Mouse (Mus musculus): Measurements from ENCODE around the gene H2-T24.
"Not testable (repeated sequence)": the region's sequence is repeated elsewhere in the genome, so short reads cannot be mapped to it uniquely, and the experiment has no call there.

Gene H2-T24

DNA sequence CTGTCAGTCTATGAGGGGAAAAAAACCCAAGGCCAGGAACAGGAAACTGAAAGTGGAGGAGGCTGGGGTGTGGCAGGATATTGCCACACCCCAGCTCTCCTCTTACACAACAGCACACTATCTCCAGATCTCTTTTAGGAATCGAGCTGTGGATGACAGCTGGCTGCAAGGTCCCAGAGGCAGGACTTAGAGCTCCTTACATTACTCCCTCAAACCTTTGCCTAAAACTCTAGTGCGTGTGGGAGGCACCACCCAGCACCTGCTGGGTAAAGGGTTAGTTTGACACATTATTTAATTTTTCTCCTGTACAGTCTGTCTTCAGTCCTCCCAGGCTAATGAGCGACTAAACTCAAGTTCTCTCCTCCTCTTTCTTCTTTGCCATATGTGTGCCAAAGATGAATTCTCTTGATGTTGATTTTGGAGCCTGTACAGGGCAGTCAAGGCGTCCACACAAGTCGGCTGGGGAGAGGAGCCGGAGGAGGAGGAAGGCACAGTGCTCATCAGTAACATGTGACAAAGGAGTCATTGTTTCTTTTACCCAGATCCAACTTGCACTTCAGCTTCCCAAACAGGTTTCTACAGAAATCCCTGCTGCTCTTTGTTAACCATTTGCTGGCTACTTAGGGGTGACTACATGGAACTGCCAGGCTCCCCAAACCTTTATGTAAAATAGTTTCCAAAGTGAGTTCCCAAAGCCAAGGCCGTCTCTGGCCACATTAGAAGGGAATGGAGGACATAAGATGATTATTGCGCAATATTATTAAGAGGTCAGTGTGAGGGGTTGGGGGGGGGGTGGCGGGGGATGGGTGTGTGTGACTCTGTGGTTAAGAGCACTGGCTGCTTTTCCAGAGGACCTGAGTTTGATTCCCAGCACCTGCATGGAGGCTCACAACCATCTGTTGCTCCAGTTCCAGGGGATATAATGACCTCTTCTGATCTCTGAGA is 3.6 kb upstream of the H2-T24 start:
- in situ Hi-C loops (cut with MboI, MseI), result no loop called here

DNA sequence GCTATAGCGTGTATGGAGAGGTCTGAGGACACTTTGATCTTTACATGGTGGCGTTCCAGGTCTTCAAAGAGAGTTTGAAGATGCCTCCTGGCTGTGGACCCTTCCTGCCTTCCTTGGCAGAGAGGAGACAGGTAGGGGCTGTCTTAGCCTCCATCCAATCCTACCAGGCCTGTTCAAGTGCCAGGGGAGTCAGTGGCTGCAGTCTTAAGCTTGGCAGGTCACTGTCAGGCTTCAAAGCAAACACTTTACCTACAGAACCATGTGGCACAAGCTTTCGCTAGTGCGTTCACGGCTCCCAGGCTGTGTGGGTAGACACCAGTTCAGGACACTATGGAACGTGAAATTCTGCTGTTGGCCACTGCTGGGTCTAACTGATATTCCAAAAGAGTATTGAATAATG is 2.6 kb upstream of the H2-T24 start:
- in situ Hi-C loops (cut with MboI, MseI), result no loop called here

DNA sequence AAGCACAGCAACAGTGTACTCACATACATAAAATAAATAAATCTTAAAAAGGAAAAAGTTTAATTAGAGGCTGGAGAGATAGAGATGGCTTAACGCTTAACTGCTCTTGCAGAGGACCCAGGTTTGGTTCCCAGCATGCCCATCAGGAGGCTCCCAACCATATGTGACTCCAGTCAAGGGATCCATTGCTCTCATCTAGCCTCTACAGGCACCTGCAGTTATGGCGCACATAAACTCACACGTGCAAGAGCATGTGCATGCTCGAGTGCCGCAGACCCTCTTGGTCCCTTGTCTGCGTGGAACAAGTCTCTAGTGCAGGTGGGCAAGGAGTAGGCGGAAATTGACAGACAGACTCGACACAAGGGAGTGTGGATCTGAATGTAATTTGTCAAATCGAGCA is 1.7 kb upstream of the H2-T24 start:
- in situ Hi-C loops (cut with MboI, MseI), result no loop called here

DNA sequence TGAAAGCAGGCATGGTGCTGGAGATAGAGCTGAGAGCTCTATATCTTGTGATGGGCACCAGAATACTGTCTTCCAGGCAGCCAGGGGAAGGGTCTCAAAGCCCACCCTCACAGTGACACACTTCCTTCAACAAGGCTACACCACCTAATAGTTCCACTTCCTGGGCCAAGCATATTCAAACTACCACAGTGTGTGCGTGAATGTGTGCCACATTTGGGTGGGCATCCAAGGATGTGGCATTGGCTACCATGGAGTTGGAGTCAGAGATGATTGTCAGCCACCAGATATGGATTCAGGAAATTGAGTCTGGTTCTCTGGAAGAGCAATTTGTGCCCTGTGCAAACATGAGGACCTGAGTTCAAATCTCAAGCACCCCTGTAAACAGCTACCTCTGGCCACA is 949 bp upstream of the H2-T24 start:
- in situ Hi-C loops (cut with MboI, MseI), result no loop called here

DNA sequence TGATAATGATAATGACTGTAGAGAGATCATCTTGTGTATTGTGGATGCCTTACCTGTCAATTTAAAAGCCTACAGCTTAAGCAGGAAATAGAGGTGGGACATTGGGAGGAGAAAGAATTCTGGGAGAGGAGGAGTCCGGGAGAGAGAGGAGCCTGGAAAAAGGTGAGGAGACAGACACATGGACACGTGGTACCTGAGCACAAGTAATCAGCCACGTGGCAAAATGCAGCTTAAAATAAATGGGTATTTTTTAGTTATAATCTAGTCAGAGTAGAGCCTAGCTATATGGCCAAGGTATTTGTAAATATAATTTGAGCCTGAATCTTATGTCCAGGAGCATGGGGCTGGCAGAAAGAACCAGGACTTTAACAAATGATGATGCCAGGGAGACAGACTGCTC is 841 bp downstream of the H2-T24 start:
- in situ Hi-C loops (cut with MboI, MseI), result no loop called here

DNA sequence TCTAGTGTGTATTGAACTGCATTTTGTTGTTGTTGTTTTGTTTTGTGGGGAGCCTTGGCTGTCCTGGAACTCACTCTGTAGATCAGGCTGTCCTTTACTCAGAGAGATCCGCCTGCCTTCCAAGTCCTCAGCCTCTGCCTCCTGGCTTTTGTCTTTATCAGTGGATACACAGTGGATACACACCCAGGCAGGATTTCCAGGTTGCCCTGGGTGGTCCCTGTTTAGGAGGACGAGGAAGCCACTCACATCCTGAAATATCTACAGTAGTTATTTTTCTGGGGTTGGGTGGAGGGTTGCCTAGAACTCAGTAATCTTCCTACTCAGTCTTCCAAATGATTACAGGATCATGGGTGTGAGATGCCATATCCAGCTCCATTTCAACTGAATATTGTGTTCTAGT is 1.4 kb downstream of the H2-T24 start:
- in situ Hi-C loops (cut with MboI, MseI), result no loop called here

DNA sequence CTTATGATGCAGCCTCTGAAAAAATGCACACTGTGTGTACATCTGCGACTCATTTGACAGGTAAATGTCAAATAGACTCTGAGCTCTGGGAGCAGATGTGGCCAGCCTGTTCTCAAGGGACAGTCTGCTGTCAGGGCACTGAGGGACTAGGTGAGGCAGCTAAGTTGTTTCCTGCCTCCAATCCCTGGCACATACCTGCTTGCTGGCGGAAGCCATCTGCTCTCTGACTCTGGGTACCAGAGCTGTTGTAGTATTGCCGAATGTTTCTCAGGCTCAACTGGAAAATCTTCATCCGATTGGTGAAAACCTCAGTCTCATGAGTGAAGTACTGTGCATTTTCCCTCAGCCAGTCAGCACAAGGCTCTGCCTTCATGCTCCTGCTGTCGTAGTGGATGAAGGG is 3.3 kb downstream of the H2-T24 start:
- in situ Hi-C loops (cut with MboI, MseI), result no loop called here

DNA sequence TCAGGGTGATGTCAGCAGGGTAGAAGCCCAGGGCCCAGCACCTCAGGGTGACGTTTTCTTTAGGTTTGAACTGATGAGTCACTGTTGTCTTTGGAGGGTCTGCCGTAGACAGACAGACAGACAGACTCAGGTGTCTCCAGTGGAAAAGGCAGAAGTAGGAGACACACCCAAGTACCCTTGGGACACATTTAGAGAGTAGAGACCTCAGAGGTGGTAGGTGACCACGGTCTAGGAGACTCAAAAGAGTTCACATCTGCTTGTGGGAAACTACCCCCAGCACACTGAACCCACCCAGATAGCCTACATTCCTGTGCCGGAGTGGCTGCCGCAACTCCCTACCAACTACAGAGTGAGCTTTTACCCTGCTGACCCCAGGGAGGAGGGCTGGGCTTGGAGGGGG is 5.4 kb downstream of the H2-T24 start:
- in situ Hi-C loops (cut with MboI, MseI), result no loop called here

DNA sequence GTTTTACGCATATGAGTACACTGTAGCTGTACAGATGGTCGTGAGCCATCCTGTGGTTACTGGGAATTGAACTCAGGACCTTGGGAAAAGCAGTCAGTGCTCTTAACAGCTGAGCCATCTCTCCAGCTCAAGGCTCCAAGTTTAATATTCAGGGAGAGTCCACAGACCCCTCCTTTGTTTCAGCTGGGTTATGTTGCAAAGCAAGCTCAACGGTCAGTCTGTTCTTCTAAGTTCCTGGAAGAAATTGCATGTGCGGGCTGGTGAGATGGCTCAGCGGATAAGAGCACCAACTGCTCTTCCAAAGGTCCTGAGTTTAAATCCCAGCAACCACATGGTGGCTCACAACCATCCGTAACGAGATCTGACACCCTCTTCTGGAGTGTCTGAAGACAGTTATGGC is 16.0 kb downstream of the H2-T24 start:
- in situ Hi-C loops (cut with MboI, MseI), result not testable (repeated sequence)

DNA sequence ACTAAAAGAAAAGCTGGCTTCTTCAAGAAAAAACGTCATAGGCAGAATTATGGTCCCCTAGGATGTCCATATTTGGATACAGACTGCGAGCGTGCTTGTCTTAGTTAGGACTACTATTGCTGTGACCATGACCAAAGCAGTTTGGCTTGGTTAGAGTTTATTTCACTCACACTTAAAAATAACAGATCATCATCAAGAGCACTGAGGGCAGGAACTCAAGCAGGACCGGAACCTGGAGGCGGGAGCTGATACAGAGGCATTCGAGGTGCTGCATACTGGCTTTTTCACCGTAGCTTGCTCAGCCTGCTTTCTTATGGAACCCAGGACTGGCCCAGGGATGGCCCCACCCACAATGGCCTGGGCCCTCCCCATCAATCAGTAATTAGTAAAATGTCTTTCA is 17.0 kb downstream of the H2-T24 start:
- in situ Hi-C loops (cut with MboI, MseI), result no loop called here

DNA sequence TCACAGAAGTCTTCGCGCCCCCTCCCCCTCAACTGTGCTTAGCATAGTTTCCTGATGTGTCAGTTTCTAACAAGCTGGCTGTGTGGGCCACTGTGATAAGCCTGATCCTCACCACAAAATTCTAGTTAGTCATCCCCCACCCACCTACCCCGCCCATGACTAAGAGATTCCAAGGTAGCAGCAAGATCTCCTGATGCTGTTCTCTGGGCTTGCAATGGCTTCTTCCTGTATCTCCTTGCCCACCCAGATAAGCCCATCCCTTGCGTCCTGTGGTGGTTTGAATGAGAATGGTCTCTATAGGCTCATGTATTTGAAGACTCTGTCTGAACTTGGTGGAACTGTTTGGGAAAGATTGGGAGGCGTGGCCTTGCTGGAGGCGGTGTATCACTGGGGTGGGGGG is 18.4 kb downstream of the H2-T24 start:
- in situ Hi-C loops (cut with MboI, MseI), result no loop called here

DNA sequence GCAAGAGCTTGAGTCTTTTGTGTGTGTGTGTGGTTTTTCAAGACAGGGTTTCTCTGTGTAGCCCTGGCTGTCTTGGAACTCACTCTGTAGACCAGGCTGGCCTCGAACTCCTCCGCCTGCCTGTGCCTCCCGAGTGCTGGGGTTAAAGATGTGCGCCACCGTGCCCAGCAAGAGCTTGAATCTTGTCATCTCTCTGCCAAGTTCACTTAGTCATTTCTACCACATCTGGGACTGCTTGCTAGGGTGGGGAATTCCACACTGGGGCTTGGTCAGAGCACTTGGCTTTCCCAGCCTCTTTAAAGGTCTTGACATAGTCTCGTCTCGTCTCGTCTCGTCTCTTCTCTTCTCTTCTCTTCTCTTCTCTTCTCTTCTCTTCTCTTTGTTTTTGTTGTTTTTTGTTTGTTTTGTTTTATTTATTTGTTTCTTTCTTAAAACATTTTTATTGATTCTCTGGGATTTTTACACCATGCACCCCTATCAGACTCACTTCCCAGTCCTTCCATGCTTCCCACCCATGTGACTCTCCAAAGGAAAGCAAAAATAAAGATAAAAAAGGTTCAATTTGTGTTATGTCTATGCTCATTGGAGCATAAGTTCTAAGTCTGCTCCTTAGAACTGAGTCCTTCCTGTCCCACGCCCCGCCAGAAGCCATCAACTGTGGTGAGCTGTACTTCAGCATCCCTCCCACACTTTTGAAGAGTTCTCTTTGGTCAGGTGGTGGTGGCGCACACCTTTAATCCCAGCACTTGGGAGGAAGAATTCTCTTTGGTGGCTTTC is 19.1 kb downstream of the H2-T24 start:
- in situ Hi-C loops (cut with MboI, MseI), result no loop called here

DNA sequence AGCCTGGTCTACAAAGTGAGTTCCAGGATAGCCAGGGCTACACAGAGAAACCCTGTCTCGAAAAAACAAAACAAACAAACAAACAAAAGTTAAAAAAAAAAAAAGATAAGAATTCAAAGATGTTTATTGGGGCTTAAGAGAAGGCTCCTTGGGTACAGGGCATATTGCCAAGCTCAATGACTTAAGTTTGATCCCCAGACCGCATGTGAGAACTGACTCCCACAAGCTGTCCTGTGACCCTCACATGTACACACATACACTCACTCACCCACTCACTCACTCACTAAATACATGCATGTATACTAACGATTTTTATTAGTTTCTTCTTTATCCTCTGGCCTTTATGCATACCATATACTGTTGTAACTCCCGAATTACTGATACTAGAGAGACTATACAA is 20.0 kb downstream of the H2-T24 start:
- in situ Hi-C loops (cut with MboI, MseI), result no loop called here

DNA sequence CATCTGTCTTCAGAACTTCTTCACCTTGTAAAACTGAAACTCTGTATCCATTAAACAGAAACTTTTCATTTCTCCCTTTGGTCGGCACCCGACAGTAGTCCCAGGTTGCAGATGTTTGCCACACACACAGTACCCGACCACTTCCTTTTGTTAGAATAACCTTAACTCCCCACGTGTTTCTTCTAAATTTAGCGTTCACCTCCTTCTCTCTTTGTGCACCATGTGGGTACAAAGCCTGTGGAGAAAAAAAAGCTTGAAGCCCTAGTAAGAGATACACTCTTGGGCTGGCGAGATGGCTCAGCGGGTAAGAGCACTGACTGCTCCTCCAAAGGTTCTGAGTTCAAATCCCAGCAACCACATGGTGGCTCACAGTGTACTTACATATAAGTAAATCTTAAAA is 21.0 kb downstream of the H2-T24 start:
- in situ Hi-C loops (cut with MboI, MseI), result loop anchor here (5.0 to 25.0 kb wide), 3 partner anchors 33 to 963 kb away; partner anchors contain the start of genes H2-T23, Ppp1r11, Znrd1 and Znrd1as

DNA sequence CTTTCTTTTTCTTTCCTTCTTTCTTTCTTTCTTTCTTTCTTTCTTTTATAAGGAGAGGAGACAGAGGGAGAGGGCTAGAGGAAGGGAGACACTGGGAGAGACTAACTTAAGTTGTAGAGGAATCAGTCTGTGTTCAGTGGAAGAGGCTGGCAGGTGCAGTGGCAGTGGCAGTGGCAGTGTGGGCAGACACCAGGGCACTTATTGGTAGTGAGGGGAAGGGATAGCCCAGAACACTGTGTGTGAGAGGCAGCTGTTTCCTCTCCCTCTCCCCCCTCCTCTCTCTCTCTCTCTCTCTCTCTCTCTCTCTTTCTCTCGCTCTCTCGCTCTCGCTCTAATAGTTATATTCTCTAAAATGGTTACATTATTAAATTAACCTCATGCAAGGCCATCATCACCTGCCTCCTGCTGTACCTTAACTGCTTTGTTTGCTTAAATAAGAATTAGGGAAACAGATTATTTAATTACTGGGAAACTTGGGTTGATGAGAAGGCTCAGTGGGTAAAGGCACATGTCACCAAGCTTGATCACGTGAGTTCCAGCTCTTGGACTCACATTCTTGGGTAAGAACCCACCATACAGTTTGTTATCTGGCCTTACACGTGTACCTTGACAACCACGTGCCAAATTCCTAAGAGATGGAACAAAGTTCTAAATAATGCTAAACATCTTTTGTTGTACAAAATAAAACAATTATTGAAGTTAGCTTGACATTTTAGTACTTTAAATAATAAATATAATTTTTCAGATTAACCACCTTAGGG is 21.6 kb downstream of the H2-T24 start:
- in situ Hi-C loops (cut with MboI, MseI), result loop anchor here (5.0 to 25.0 kb wide), 3 partner anchors 34 to 964 kb away; partner anchors contain the start of genes H2-T23, Ppp1r11, Znrd1 and Znrd1as

DNA sequence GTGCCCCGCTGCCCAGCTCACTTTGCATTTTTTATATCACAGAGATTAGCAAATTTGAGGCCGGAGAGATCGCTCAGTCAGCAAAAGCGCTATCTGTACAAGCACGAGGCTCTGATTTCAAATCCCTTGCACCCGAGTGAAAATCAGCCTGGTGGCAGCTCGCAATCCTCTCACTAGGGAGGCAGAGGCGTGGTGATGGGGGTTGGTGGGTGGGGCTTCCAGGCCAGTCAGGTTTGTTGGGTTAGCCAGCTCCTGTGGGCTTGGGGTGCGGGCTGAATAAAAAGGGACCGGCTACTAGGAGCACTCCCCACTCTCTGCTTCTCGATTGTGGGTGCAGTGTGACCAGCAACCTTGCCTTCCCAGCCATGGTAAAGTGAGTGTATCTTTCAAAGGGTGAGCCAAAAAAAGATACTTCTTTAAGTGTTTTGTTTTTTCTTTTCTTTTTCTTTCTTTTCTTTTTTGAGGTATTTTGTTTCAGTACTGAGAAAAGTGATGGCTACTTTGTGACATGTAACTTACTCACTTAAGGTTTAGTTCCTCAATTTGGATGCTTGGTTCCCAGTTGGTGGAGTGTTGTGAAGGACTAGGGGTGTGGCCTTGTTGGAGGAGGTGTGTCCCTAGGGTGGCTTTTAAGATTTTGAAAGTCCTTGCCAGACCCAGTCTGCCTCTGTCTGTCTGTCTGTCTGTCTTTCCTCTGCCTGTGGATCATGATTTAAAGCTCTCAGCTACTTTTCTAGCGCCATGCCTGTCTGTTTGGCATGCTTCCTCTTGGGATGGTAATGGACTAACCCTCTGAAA is 22.4 kb downstream of the H2-T24 start:
- in situ Hi-C loops (cut with MboI, MseI), result loop anchor here (5.0 to 25.0 kb wide), 3 partner anchors 34 to 964 kb away; partner anchors contain the start of genes H2-T23, Ppp1r11, Znrd1 and Znrd1as

DNA sequence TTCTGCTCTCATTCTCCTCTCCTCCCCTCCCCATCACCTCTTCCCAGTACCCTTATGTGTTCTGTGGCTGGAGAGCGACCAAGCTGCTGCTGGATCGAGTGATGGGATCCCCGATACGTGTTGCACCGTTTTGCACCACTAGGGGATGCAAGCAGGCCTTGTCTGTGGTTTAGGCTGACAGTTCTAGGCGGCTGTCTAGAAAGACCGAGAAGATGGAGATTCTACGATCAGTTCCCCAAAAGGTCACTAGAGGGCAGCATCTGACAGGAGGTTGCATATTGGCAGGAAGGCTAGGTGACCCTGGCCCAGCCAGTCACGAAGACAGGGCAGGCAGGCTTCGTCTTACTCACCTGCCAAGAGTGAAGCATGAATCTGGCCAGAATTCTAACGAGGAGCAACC is 23.4 kb downstream of the H2-T24 start:
- in situ Hi-C loops (cut with MboI, MseI), result loop anchor here (5.0 to 25.0 kb wide), 3 partner anchors 35 to 965 kb away; partner anchors contain the start of genes H2-T23, Ppp1r11, Znrd1 and Znrd1as

DNA sequence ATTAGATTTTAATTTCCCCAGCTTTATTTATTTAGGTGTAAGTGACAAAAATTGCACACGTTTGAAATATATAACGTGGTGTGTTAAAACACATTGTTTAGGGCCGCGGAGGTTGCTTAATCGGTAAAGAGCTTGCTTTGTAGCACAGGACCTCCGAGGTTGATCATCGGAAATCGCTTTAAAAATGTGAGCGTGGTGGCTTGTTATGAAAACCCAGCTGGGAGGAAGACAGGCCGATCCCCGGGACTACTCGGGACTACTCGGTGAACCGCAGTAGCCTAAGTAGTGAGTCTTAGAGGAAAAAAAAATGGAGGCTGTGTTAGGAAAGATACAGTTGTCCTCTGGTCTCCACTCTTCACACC is 25.5 kb downstream of the H2-T24 start:
- in situ Hi-C loops (cut with MboI, MseI), result loop anchor here (5.0 to 25.0 kb wide), 3 partner anchors 37 to 967 kb away; partner anchors contain the start of genes H2-T23, Ppp1r11, Znrd1 and Znrd1as

DNA sequence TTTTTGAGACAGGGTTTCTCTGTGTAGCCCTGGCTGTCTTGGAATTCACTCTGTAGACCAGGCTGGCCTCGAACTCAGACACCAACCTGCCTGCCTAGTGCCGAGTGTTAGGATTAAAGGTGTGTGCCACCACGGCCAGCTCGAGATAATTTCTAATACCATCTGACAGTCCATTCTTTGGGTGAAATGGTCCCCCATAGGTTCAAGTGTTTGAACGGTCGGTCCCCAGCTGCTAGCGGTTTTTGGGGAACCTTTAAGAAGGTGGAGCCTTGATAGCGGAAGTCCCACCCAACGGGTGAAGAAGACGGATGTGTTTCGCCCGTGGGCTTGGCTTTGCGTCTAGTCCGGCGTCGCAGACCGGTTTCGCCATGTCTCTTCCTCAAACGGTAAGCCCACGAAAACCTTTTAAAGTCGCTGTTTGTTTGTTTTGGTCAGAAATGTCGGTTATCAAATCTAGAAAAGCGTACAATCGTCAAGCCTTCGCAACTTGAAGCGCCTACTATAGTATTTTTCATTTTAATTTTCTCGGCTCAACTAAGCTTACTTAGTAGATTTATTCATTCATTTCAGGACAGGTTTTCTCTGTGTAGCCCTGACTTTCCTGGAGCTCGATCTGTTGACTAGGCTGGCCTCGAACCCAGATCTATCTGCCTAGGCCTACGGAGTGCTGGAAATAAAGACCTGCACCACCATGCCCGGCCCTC is 26.0 kb downstream of the H2-T24 start:
- in situ Hi-C loops (cut with MboI, MseI), result loop anchor here (25.0 kb wide), 1 partner anchor 968 kb away; the partner anchor contains the start of genes Ppp1r11, Znrd1 and Znrd1as

DNA sequence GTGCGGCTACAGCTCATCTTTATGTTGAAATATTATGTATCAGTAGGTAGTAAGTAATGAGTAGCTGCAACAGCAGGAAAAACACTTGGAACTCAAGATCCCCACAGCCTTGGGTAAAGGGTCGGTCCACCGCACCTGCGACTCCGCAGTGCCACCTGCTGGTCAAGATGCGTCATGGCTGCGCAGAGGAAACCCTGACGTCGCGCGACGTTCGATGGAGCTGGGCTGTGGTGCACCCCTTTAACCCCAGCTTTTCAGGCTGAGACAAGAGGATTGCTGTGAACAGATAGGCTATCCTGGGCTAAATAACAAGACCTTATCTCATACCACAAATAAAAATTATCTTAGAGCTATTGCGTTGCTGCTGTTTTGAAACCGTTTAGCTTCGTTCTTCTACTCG is 26.7 kb downstream of the H2-T24 start:
- in situ Hi-C loops (cut with MboI, MseI), result loop anchor here (25.0 kb wide), 1 partner anchor 969 kb away; the partner anchor contains the start of genes Ppp1r11, Znrd1 and Znrd1as

Measured in regulatory T cell (primary cell).